Mouse (Mus musculus): ENCODE results near the gene Gm21958. TPM values are rescaled to one million over a fixed set of nuclear protein-coding genes. Genes with fewer than 3 reads are reported as not detected.

The Gm21958 gene
- polyA plus RNA-seq, 1 experiment = not detected

DNA sequence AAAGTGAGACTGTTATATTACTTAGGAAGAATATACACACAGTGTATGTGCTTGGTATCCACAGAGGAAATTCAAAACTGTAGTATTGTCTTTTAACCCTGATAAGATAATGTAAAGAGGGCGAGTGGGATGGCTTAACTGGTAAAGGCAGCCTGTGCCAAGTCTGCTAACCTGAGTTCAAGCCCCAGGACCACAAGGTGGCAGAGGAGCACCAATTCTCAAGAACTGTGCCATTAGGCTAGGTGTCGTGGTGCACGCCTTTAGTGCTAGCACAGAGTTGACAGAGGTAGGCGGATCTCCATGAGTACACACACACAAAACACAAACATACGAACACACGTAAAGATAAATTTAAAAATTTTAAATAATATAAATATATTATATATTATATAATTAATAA is 44.6 kb downstream of the Gm21958 start:
- Histone ChIP-seq H3K4me3 (no peak overlapping the region), H3K4me2 (ENCODE audit: low read depth) (no peak overlapping the region), H3K36me3 (ENCODE audit: control insufficient read depth, insufficient read depth) (no peaks in the 10 kb centered on the region), H3K27me3 (ENCODE audit: control insufficient read depth, insufficient read depth, insufficient read length) (no peaks in the 10 kb centered on the region), H3ac (ENCODE audit: control insufficient read depth, insufficient read length) (no peak overlapping the region), H3K79me2 (ENCODE audit: control insufficient read depth, insufficient read depth) (no peaks in the 10 kb centered on the region)
- TF ChIP-seq CEBPB (IDR thresholded peaks at IDR 0.05; ENCODE audit: insufficient read depth, poor library complexity, severe bottlenecking) (no peak), MYOG (IDR thresholded peaks at IDR 0.05; ENCODE audit: control insufficient read depth in 1 of 3, insufficient read depth in 1 of 3, insufficient read length in 2 of 3, low read depth in 2 of 3) (no peak), TCF12 (IDR thresholded peaks at IDR 0.05; ENCODE audit: insufficient read depth, poor library complexity, severe bottlenecking) (no peak), SRF (IDR thresholded peaks at IDR 0.05; ENCODE audit: control insufficient read depth, insufficient read length, low read depth) (no peak)

DNA sequence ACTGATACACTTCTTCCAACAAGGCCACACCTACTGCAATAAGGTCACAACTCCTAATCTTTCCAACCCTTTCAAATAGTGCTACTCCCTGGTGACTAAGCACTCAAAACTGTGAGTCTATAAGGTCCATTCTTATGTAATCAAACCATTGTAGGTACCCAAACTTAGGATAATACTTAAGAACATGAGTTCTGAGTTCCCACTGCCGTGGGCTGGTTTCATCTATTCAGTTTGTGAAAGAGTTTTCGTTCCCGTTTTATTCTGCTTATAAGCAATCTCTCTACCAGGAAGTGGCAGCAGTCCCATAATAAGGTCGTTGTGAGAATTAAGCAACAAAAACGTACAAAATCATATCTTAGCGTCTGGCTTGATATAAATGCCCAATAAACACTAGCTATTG is 45.4 kb downstream of the Gm21958 start:
- H3K4me2 ChIP-seq (ENCODE audit: low read depth) = no peak overlapping the region

DNA sequence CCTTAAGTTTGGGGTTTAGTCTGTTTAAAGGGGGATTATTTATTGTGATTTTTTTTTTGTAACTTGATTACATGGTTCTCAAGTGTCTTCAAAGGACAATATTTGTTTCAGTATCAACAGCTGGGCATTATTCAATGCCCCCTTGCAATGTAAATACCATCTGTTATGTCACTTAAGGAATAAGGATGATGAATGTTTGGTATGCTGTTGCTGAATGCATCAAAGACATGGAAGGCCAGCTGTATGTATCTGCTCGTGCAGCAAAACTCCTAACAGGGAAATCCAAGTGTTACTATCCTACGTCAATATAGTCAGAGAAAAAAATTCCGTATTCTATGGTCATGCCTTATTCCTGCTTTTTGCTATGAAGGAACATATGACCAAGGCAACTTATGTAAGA is 46.0 kb downstream of the Gm21958 start:
- H3K79me2 ChIP-seq (ENCODE audit: control insufficient read depth, insufficient read depth) = no peaks in the 10 kb centered on the region
- H3K36me3 ChIP-seq (ENCODE audit: control insufficient read depth, insufficient read depth) = no peaks in the 10 kb centered on the region
- no peak overlapping the region for H3ac ChIP-seq (ENCODE audit: control insufficient read depth, insufficient read length)
- TF ChIP-seq POLR2AphosphoS2 (IDR thresholded peaks at IDR 0.05; ENCODE audit: insufficient read length, low read depth) (no peak), E2F4 (IDR thresholded peaks at IDR 0.05; ENCODE audit: insufficient read depth) (no peak), MYOG (IDR thresholded peaks at IDR 0.05; ENCODE audit: control insufficient read depth in 1 of 3, insufficient read depth in 1 of 3, insufficient read length in 2 of 3, low read depth in 2 of 3) (no peak), SRF (IDR thresholded peaks at IDR 0.05; ENCODE audit: control insufficient read depth, insufficient read length, low read depth) (no peak), USF1 (IDR thresholded peaks at IDR 0.05; ENCODE audit: low read depth) (no peak), TCF3 (IDR thresholded peaks at IDR 0.05; ENCODE audit: insufficient read length, low read depth) (no peak), REST (IDR thresholded peaks at IDR 0.05; ENCODE audit: insufficient read depth, insufficient read length) (no peak), TCF12 (IDR thresholded peaks at IDR 0.05; ENCODE audit: insufficient read depth, poor library complexity, severe bottlenecking) (no peak), POLR2A (IDR thresholded peaks at IDR 0.05; ENCODE audit: insufficient read length, low read depth) (no peak), MAX (IDR thresholded peaks at IDR 0.05; ENCODE audit: low read depth) (no peak), MYOD1 (IDR thresholded peaks at IDR 0.05; ENCODE audit: control insufficient read depth in 1 of 3, insufficient read length in 2 of 3, low read depth in 2 of 3) (no peak), CEBPB (IDR thresholded peaks at IDR 0.05; ENCODE audit: insufficient read depth, poor library complexity, severe bottlenecking) (no peak)
- H3K27me3 ChIP-seq (ENCODE audit: control insufficient read depth, insufficient read depth, insufficient read length) = no peaks in the 10 kb centered on the region
- H3K4me3 ChIP-seq = no peak overlapping the region
- H3K4me2 ChIP-seq (ENCODE audit: low read depth) = no peak overlapping the region

More for the DNA sequence above, 45.4 kb downstream of the Gm21958 start:
- Histone ChIP-seq H3ac (ENCODE audit: control insufficient read depth, insufficient read length) (no peak overlapping the region), H3K36me3 (ENCODE audit: control insufficient read depth, insufficient read depth) (no peaks in the 10 kb centered on the region), H3K79me2 (ENCODE audit: control insufficient read depth, insufficient read depth) (no peaks in the 10 kb centered on the region), H3K4me3 (no peak overlapping the region), H3K27me3 (ENCODE audit: control insufficient read depth, insufficient read depth, insufficient read length) (no peaks in the 10 kb centered on the region)
- TF ChIP-seq USF1 (IDR thresholded peaks at IDR 0.05; ENCODE audit: low read depth) (no peak), MAX (IDR thresholded peaks at IDR 0.05; ENCODE audit: low read depth) (no peak), TCF12 (IDR thresholded peaks at IDR 0.05; ENCODE audit: insufficient read depth, poor library complexity, severe bottlenecking) (no peak), SRF (IDR thresholded peaks at IDR 0.05; ENCODE audit: control insufficient read depth, insufficient read length, low read depth) (no peak)

Other genes with a start within 250 kb of the Gm21958 start
- gene Supt20, start 21.5 kb downstream of the Gm21958 start, polyA plus RNA-seq (2012; fragmentation: generic; extraction: Trizol) = 13.0 TPM
- 35.9 TPM for gene Exosc8, start 21.0 kb upstream of the Gm21958 start, polyA plus RNA-seq (2012; fragmentation: generic; extraction: Trizol)
- 41.5 TPM for gene Alg5, start 21.2 kb upstream of the Gm21958 start, polyA plus RNA-seq (2012; fragmentation: generic; extraction: Trizol)
- 0.12 TPM for gene Smad9, start 41.2 kb upstream of the Gm21958 start, polyA plus RNA-seq (2012; fragmentation: generic; extraction: Trizol)
- gene Rfxap, start 93.4 kb upstream of the Gm21958 start, polyA plus RNA-seq (2012; fragmentation: generic; extraction: Trizol) = 24.3 TPM
- not detected for gene Sertm1, start 201.5 kb upstream of the Gm21958 start, polyA plus RNA-seq (2012; fragmentation: generic; extraction: Trizol)